Mouse (Mus musculus) bone marrow macrophage, adult 2 months (primary cell): ENCODE measurements at regions not wholly inside any gene's neighbourhood (a gene's known extent, or its start where the extent isn't known, plus 50 kb on each side); places are given as distances from the start of the nearest gene placed in this dataset.

Source experiments
- CTCF ChIP-seq: IDR thresholded peaks from 2 replicates; pipeline ENCODE4 v1.5.1; 2012; ENCODE audit warnings: low read depth, mild to moderate bottlenecking, low read length, moderate library complexity
- POLR2A ChIP-seq: IDR thresholded peaks from 2 replicates; pipeline ENCODE4 v1.6.1; 2012; ENCODE audit warnings: mild to moderate bottlenecking, low read depth, low read length, borderline replicate concordance

GRCm38 (mm10) chr10:119130676-119131075 lies 109.2 kb downstream of the Cand1 start:
- TF ChIP-seq CTCF, result no peak
- no peak for TF ChIP-seq POLR2A
